In genomic region chr6:139027696-139028095, GRCm38 (mm10) we compare ENCODE assay signal across 19 mouse cellular contexts.
"Had no signal": no experiment of that assay in that cellular context is flagged by ENCODE, and none has a peak within 500 bp of the region (broad histone marks: within the 10 kb centered on the region; RNA-seq: fewer than 3 reads in every experiment).

No protein-coding gene starts in this region.

- H3K36me3 ChIP-seq: midbrain, embryonic 12.5 days; midbrain, embryonic 15.5 days; neural tube, embryonic 12.5 days; neural tube, embryonic 15.5 days had no signal

- H3K4me1 ChIP-seq: midbrain, embryonic 12.5 days; midbrain, embryonic 15.5 days; neural tube, embryonic 12.5 days; neural tube, embryonic 15.5 days had no signal

- H3K4me3 ChIP-seq: left cerebral cortex, adult 2 months; midbrain, embryonic 12.5 days; midbrain, embryonic 15.5 days; neural tube, embryonic 12.5 days; neural tube, embryonic 15.5 days had no signal

- ATAC-seq: liver, postnatal 0 days; lung, postnatal 0 days; midbrain, embryonic 15.5 days had no signal

- H3K27ac ChIP-seq: kidney, postnatal 0 days; left cerebral cortex, adult 2 months; liver, embryonic 14.5 days; macrophage; midbrain, embryonic 12.5 days; midbrain, embryonic 15.5 days; neural tube, embryonic 12.5 days; neural tube, embryonic 15.5 days; stomach, postnatal 0 days had no signal

- H3K9me3 ChIP-seq: midbrain, embryonic 12.5 days; midbrain, embryonic 15.5 days; neural tube, embryonic 12.5 days; neural tube, embryonic 15.5 days had no signal

- DNase-seq: kidney, adult 18-20 months; kidney, postnatal 25 days; layer of hippocampus, postnatal 36 days; liver, postnatal 0 days; lung, embryonic 14.5 days; right cerebral cortex, adult 18-20 months; right cerebral cortex, postnatal 14 days; right cerebral cortex, postnatal 4 days; thymus, postnatal 25 days had no signal

- H3K9ac ChIP-seq: liver, embryonic 14.5 days; liver, postnatal 0 days; lung, embryonic 14.5 days; midbrain, embryonic 12.5 days; midbrain, embryonic 15.5 days; neural tube, embryonic 12.5 days; neural tube, embryonic 15.5 days had no signal

- H3K4me2 ChIP-seq: lung, embryonic 14.5 days; midbrain, embryonic 12.5 days; midbrain, embryonic 15.5 days; neural tube, embryonic 12.5 days; neural tube, embryonic 15.5 days had no signal

- H3K27me3 ChIP-seq: midbrain, embryonic 12.5 days; midbrain, embryonic 15.5 days; neural tube, embryonic 12.5 days; neural tube, embryonic 15.5 days had no signal
